Mouse (Mus musculus) gonadal fat pad, adult 2 months (tissue): ENCODE measurements around the gene Actl7b. TPM values are rescaled to one million over a fixed set of nuclear protein-coding genes. Genes with fewer than 3 reads are reported as not detected.

Experiments used
- DNase-seq: peaks from one replicate; pipeline ENCODE4 v3.0.0-alpha.2; 2012; ENCODE audit warnings: low read depth
- polyA plus RNA-seq: library from polyadenylated mRNA; depleted of rRNA; stranded (reverse); fragments of >200 nt; gene quantifications from 2 replicates; pipeline ENCODE4 v1.2.3, GENCODE M21; 2012; rRNA removed

Actl7b gene
- 1.8 and 3.2 TPM in 2 replicates for polyA plus RNA-seq

GRCm38 (mm10) chr4:56741041-56741493, at the start of gene Actl7b:
Gene Actl7b (minus strand): TSS chr4:56741443.
- no peak for DNase-seq

GRCm38 (mm10) chr4:56771065-56771464, 29.8 kb upstream of the Actl7b start:
- no peak for DNase-seq

- no peak for DNase-seq
These were observed 27.7 kb upstream of the Actl7b start for GRCm38 (mm10) chr4:56768913-56769312.

- no peak for DNase-seq
These were observed 26.6 kb upstream of the Actl7b start for GRCm38 (mm10) chr4:56767861-56768284.

- DNase-seq: no peak
These were observed 16.4 kb upstream of the Actl7b start for GRCm38 (mm10) chr4:56757693-56758092.

GRCm38 (mm10) chr4:56756966-56757600, 15.8 kb upstream of the Actl7b start:
- DNase-seq: peak; percentile 2

- DNase-seq: no peak
These were observed 14.8 kb upstream of the Actl7b start for GRCm38 (mm10) chr4:56756021-56756420.

- DNase-seq: no peak
These were observed 6.2 kb upstream of the Actl7b start for GRCm38 (mm10) chr4:56747456-56747855.

- DNase-seq: no peak
These were observed 5.1 kb upstream of the Actl7b start for GRCm38 (mm10) chr4:56746345-56746744.

- DNase-seq: no peak
These were observed 2.3 kb upstream of the Actl7b start, which contains the start of gene Actl7a for GRCm38 (mm10) chr4:56743363-56744195. Gene Actl7a (plus strand): TSS chr4:56743413.

- DNase-seq: no peak
These were observed 1.5 kb upstream of the Actl7b start for GRCm38 (mm10) chr4:56742698-56743097.

- no peak for DNase-seq
These were observed 632 bp downstream of the Actl7b start for GRCm38 (mm10) chr4:56740611-56741010.

- no peak for DNase-seq
These were observed 1.2 kb downstream of the Actl7b start, which contains the start of gene Gm26657 for GRCm38 (mm10) chr4:56740020-56740485. Gene Gm26657 (plus strand): TSS chr4:56740070.

- DNase-seq: no peak
These were observed 15.4 kb downstream of the Actl7b start for GRCm38 (mm10) chr4:56725839-56726238.

- DNase-seq: no peak
These were observed 18.0 kb downstream of the Actl7b start for GRCm38 (mm10) chr4:56723237-56723636.

GRCm38 (mm10) chr4:56722346-56722745, 18.9 kb downstream of the Actl7b start:
- DNase-seq: no peak

- no peak for DNase-seq
These were observed 19.8 kb downstream of the Actl7b start for GRCm38 (mm10) chr4:56721469-56721868.

GRCm38 (mm10) chr4:56720403-56720802, 20.8 kb downstream of the Actl7b start:
- DNase-seq: no peak

GRCm38 (mm10) chr4:56719456-56719855, 21.8 kb downstream of the Actl7b start:
- DNase-seq: no peak

- DNase-seq: no peak
These were observed 22.4 kb downstream of the Actl7b start for GRCm38 (mm10) chr4:56718573-56719442.

- no peak for DNase-seq
These were observed 23.3 kb downstream of the Actl7b start for GRCm38 (mm10) chr4:56717932-56718331.

GRCm38 (mm10) chr4:56716801-56717200, 24.4 kb downstream of the Actl7b start:
- no peak for DNase-seq
